Mouse (Mus musculus): ENCODE results near the gene Cript. TPM values are rescaled to one million over a fixed set of nuclear protein-coding genes. Genes with fewer than 3 reads are reported as not detected.
A peak's percentile ranks its signal among the peaks of the same experiment; 100 is the strongest.

Cript gene
- polyA plus RNA-seq, 2 experiments, result 20.8 to 76.5 TPM

- ATAC-seq (ENCODE audit: insufficient read depth) (no peak), DNase-seq (ENCODE audit: low read depth in 3 of 3, low spot score in 3 of 3) (peak in 2 of 3 experiments; percentile 12 to 20)
- no peak overlapping the region for H3K27ac ChIP-seq
- H3K4me3 ChIP-seq (ENCODE audit: insufficient read depth in 1 of 2, low read depth in 2 of 2, low read length in 2 of 2), result no peak overlapping the region
- no peaks in the 10 kb centered on the region for H3K4me1 ChIP-seq (replicated peaks; ENCODE audit: control insufficient read depth in 2 of 2, insufficient read depth in 2 of 2, low read length in 1 of 2)
- no peaks in the 10 kb centered on the region for H3K27me3 ChIP-seq (ENCODE audit: control insufficient read depth, insufficient read depth, low read length)
- peak; percentile 64 for TF ChIP-seq CTCF (IDR thresholded peaks at IDR 0.05; ENCODE audit: low read depth)
- no peak for TF ChIP-seq EP300 (IDR thresholded peaks at IDR 0.05; ENCODE audit: low read depth)
- no peak overlapping the region for H3K4me2 ChIP-seq (ENCODE audit: low read depth)
- peaks cover 5% of the 10 kb centered on the region for H3K36me3 ChIP-seq (replicated peaks; ENCODE audit: control insufficient read depth, insufficient read depth, low read depth)
- H3K9ac ChIP-seq (replicated peaks), result no peak overlapping the region
- WGBS (ENCODE audit: insufficient replicate concordance), result 50% methylated on average over 10 of the region's 10 CpGs
- H3K9me3 ChIP-seq (ENCODE audit: control insufficient read depth, low read length), result no peaks in the 10 kb centered on the region
Observed at GRCm38 (mm10) chr17:87036141-87037073, 11.1 kb downstream of the Cript start.

- Histone ChIP-seq H3K27ac (no peak overlapping the region), H3K36me3 (replicated peaks; ENCODE audit: control insufficient read depth, insufficient read depth, low read depth) (peaks cover 5% of the 10 kb centered on the region), H3K4me2 (ENCODE audit: low read depth) (no peak overlapping the region), H3K4me3 (ENCODE audit: insufficient read depth in 1 of 2, low read depth in 2 of 2, low read length in 2 of 2) (no peak overlapping the region), H3K27me3 (ENCODE audit: control insufficient read depth, insufficient read depth, low read length) (no peaks in the 10 kb centered on the region), H3K4me1 (replicated peaks; ENCODE audit: control insufficient read depth in 2 of 2, insufficient read depth in 2 of 2, low read length in 1 of 2) (no peaks in the 10 kb centered on the region), H3K9ac (replicated peaks) (no peak overlapping the region), H3K9me3 (ENCODE audit: control insufficient read depth, low read length) (no peaks in the 10 kb centered on the region)
- 77% methylated on average over 5 of the region's 5 CpGs for WGBS (ENCODE audit: insufficient replicate concordance)
- TF ChIP-seq EP300 (IDR thresholded peaks at IDR 0.05; ENCODE audit: low read depth), result no peak
- TF ChIP-seq CTCF (IDR thresholded peaks at IDR 0.05; ENCODE audit: low read depth), result no peak
- DNase-seq (ENCODE audit: low read depth in 3 of 3, low spot score in 3 of 3) (no peak), ATAC-seq (ENCODE audit: insufficient read depth) (no peak)
Observed at GRCm38 (mm10) chr17:87038496-87038895, 13.1 kb downstream of the Cript start.

GRCm38 (mm10) chr17:87041739-87042138 is 16.4 kb downstream of the Cript start:
- Histone ChIP-seq H3K4me2 (ENCODE audit: low read depth) (no peak overlapping the region), H3K9me3 (ENCODE audit: control insufficient read depth, low read length) (no peaks in the 10 kb centered on the region), H3K27ac (no peak overlapping the region), H3K36me3 (replicated peaks; ENCODE audit: control insufficient read depth, insufficient read depth, low read depth) (no peaks in the 10 kb centered on the region; the same call in 1 of the 2 replicates), H3K9ac (replicated peaks) (no peak overlapping the region), H3K4me3 (ENCODE audit: insufficient read depth in 1 of 2, low read depth in 2 of 2, low read length in 2 of 2) (no peak overlapping the region), H3K27me3 (ENCODE audit: control insufficient read depth, insufficient read depth, low read length) (no peaks in the 10 kb centered on the region), H3K4me1 (replicated peaks; ENCODE audit: control insufficient read depth in 2 of 2, insufficient read depth in 2 of 2, low read length in 1 of 2) (no peaks in the 10 kb centered on the region)
- DNase-seq (ENCODE audit: low read depth in 3 of 3, low spot score in 3 of 3) (no peak), ATAC-seq (ENCODE audit: insufficient read depth) (no peak)
- WGBS (ENCODE audit: insufficient replicate concordance), result 68% methylated on average over 19 of the region's 19 CpGs
- TF ChIP-seq CTCF (IDR thresholded peaks at IDR 0.05; ENCODE audit: low read depth), result no peak
- TF ChIP-seq EP300 (IDR thresholded peaks at IDR 0.05; ENCODE audit: low read depth), result no peak

GRCm38 (mm10) chr17:87044364-87044763 is 19.0 kb downstream of the Cript start:
- H3K4me2 ChIP-seq (ENCODE audit: low read depth), result no peak overlapping the region
- DNase-seq (ENCODE audit: low read depth in 3 of 3, low spot score in 3 of 3) (peak; percentile 70 to 74 (median 72)), ATAC-seq (ENCODE audit: insufficient read depth) (peak; percentile 60; the same call in 1 of the 2 replicates)
- no peak overlapping the region for H3K27ac ChIP-seq
- no peak overlapping the region for H3K4me3 ChIP-seq (ENCODE audit: insufficient read depth in 1 of 2, low read depth in 2 of 2, low read length in 2 of 2)
- H3K4me1 ChIP-seq (replicated peaks; ENCODE audit: control insufficient read depth in 2 of 2, insufficient read depth in 2 of 2, low read length in 1 of 2), result no peaks in the 10 kb centered on the region
- WGBS (ENCODE audit: insufficient replicate concordance), result 2% methylated on average over 15 of the region's 15 CpGs
- no peak overlapping the region for H3K9ac ChIP-seq (replicated peaks)
- no peaks in the 10 kb centered on the region for H3K9me3 ChIP-seq (ENCODE audit: control insufficient read depth, low read length)
- H3K27me3 ChIP-seq (ENCODE audit: control insufficient read depth, insufficient read depth, low read length), result no peaks in the 10 kb centered on the region
- H3K36me3 ChIP-seq (replicated peaks; ENCODE audit: control insufficient read depth, insufficient read depth, low read depth), result no peaks in the 10 kb centered on the region
- peak; percentile 100 for TF ChIP-seq CTCF (IDR thresholded peaks at IDR 0.05; ENCODE audit: low read depth)
- TF ChIP-seq EP300 (IDR thresholded peaks at IDR 0.05; ENCODE audit: low read depth), result no peak

GRCm38 (mm10) chr17:87044796-87045195 is 19.4 kb downstream of the Cript start:
- no peak for TF ChIP-seq CTCF (IDR thresholded peaks at IDR 0.05; ENCODE audit: low read depth)
- no peak for TF ChIP-seq EP300 (IDR thresholded peaks at IDR 0.05; ENCODE audit: low read depth)
- ATAC-seq (ENCODE audit: insufficient read depth) (no peak), DNase-seq (ENCODE audit: low read depth in 3 of 3, low spot score in 3 of 3) (no peak)
- Histone ChIP-seq H3K4me2 (ENCODE audit: low read depth) (no peak overlapping the region), H3K9me3 (ENCODE audit: control insufficient read depth, low read length) (no peaks in the 10 kb centered on the region), H3K4me3 (ENCODE audit: insufficient read depth in 1 of 2, low read depth in 2 of 2, low read length in 2 of 2) (no peak overlapping the region), H3K27me3 (ENCODE audit: control insufficient read depth, insufficient read depth, low read length) (no peaks in the 10 kb centered on the region), H3K36me3 (replicated peaks; ENCODE audit: control insufficient read depth, insufficient read depth, low read depth) (no peaks in the 10 kb centered on the region), H3K4me1 (replicated peaks; ENCODE audit: control insufficient read depth in 2 of 2, insufficient read depth in 2 of 2, low read length in 1 of 2) (no peaks in the 10 kb centered on the region), H3K27ac (no peak overlapping the region), H3K9ac (replicated peaks) (no peak overlapping the region)
- WGBS (ENCODE audit: insufficient replicate concordance), result 64% methylated on average over 8 of the region's 8 CpGs

All from liver, embryonic 14.5 days (tissue).